Mouse (Mus musculus): ENCODE measurements around the gene Kirrel3. TPM values are rescaled to one million over a fixed set of nuclear protein-coding genes. Genes with fewer than 3 reads are reported as not detected.

The Kirrel3 gene
- total RNA-seq (2021) = under 1 TPM; 0.43 to 0.73 TPM
- long read RNA-seq, experiment 1, partial matches to known transcripts = 2 of 2 reads
- long read RNA-seq, experiment 1, other reads (novel, unspliced or antisense) = 0 of 2 reads
- long read RNA-seq, experiment 2, partial matches to known transcripts = 1 of 1 reads
- long read RNA-seq, experiment 2, other reads (novel, unspliced or antisense) = 0 of 1 reads

DNA sequence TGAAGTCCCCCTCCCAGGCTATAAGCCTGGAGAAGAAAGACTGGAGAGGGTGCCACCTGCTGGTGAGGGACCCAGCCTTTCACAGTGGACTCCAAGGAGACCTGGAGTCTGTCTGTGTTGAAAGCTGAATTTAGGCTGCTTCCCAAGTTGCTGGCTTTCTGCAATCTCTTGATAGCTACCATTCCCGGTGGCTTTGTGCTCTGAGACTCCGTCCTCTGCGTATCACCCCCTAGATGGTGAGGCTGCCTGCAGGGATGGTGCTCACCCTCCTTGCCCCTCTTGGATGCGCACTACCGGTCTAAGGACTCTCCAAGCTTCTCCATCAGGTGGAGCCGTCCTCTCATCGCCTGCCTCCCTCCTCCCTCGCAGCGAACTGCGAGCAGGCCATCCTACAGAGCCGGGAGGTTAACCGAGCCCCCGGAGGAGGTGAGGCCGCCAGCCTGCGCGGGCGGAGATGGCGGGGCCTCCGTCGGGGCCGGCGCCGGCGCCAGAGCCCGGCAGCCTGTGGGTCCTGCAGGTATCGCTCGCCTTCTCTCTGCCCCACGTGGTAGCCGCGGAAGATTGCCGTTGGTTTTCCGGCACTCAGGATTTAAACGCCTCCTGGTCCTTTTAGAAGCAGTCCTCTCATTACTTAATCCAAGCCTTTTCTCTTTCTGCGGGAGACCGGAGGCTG, at the start of gene Kirrel3:
TSS of gene Kirrel3 (plus strand) at position 136 of the 673 bp plus-strand sequence.
- peak; percentile 27 for DNase-seq (ENCODE audit: low spot score)

DNA sequence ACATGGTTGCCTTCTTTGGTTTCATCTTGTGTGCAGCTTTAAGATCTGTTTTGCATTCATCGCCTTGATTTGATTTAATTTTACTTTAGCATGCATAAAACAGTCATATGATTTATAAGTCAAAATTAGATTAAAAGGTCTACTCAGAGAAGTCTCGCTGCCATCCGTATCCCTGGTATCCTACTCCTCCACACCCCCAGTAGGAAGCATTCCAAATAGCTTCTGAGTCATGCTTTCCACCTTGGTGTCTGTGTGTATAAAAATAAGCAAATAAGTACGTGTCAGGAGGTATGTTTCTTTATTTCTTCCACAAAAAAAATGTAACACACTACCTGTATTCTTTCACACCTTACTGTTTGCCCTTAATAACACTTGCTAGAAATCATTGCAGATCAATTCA, 45.0 kb upstream of the Kirrel3 start:
- no peak for DNase-seq (ENCODE audit: low spot score)

DNA sequence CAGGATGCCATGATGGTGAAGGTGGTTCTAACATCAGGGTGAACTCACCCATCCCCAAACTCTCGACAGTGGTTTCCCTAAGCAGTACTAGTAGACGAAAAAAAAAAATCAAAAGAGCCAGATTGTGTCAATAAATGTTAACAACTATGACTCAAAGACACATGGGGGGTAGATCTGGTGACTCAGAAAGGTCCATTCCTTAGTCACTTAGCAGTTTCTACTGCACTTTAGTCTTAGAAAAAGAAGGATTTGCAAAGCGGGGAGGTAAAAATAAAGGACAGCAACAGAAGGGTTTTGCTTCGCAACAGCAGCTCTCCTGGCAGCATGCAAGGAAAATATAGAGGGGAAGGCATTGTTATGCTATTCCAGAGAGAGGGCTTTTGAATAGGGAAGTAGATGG, 41.7 kb upstream of the Kirrel3 start:
- DNase-seq (ENCODE audit: low spot score) = no peak

DNA sequence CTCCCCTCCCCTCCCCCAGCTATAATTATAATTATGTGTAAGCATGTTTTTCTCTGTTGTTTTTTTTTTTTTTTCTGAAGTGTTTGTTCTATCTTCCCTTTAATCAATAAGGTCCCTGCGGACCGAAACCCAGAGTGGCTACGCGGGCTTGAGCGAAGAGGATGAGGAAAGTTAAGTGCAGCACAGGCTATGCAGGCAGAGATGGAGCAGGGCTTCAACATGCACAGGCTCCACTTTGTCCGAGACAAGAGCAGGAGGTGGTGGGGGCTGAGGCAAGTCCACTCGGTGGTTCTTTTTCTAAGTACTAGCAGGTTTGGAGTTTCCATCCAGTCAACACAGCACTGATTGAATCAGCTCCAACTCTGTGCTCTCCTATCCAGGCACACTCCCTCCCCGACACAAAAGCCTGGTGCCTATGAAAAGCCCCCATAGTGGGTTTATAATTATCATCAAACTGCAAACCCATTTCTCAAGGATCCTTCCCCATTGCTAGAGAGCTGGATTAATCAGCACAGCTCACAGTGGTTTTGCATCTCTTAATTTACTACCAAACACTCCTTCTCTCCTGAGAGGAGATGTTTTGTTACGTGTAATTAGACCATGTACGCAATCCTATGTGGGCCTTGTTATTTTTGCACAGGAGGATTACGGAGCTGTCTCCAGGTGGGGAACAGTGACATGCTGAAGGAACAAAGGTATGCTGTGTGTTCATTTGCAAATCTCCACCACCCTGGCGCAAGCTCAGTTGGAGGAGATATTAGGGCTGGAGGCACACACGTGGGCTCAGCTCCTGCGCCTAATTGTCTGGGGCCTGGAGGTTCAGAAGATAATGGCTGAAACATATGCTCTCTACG, 39.0 kb upstream of the Kirrel3 start:
- DNase-seq (ENCODE audit: low spot score) = no peak

DNA sequence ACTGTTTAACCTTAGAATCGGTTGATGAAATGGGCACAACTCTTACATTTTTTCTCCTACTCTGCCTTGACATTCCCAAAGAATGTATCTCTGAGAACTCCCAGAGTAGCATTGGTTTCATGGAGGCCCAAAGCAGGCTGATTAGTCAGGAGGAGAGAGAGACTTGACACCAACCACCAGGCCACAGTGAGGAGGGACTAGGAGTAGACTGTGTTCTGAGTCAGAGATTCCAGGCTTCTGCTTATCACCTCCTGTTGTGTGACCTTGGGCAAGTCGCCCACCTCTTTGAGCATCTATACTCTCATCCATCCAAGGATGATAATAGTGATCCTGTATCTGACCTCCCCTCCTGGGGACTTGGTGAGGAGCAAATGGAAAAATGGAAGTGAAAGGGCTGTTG, 38.0 kb upstream of the Kirrel3 start:
- DNase-seq (ENCODE audit: low spot score) = no peak

DNA sequence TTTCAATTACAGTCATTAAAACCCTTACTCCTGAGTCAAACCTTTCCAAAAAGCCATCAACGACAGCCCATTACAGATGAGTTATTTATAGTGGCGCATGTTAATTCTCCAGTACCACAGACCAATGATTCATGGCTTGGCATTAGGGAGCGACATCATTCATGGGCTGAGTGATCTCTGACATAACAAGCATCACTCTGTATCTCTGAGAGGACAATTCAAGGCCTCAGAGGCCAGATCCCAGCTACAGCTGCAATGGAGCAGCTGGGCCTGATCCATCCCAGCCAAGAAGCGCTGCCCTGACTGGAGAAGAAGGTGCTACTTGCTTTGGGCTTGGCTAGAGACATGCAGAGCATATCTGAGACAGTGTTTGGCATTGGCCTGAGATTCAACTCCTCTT, 37.2 kb upstream of the Kirrel3 start:
- DNase-seq (ENCODE audit: low spot score) = no peak

DNA sequence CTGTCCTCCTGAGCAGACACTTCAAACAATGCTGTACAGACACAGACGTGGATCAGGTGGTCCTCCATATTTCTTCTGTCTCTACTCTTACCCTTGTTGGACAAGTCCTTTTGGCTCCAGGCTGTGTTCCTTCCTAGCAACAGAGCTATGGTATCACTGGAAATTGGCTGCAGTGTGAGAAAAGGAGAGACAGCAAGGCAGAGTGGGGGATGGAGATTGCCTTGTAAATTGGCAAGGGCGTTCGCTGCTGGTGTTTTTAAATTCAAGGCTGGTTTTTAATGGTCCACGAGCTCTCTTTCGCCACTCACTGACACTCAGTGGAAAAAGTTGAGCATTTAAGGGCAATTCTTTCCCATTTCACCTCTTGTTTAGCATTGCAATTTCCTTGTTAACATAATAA, 27.5 kb upstream of the Kirrel3 start:
- DNase-seq (ENCODE audit: low spot score) = no peak

DNA sequence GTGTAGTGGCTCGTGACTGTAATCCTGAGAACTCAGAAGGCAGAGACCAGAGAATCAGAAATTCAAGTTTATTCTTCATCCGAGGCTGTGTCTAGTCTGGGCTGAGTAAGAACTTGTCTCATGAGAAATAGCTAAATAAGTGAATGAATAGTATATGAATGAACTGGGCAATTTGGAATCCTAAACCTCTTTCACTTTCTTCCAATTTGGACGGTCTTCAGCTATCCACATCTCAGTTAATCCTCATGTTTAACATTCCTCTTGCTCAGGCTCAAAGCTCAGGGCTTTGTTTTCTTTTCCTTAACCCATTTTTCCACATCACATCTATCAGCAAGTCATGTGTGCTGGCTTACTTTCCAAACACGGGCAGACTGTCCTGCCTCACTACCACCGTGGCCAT, 25.7 kb upstream of the Kirrel3 start:
- DNase-seq (ENCODE audit: low spot score) = no peak

DNA sequence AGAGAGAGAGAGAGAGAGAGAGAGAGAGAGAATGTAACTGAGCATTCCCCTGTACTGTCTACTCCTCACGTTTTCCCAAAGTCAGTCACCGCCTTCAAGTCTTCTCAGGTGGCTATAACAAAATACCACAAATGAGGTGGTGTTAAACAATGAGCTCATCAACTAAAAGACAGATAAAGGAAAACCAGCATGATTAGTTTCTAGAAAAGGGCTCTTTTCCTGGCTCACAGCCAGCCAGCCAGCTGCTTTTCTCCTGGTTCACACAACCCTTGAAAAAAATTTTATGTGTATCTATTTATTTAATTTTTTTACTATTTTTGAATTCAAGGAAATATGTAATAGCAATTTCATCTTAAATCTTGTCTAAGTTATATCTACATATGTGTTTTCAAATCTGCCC, 22.0 kb upstream of the Kirrel3 start:
- DNase-seq (ENCODE audit: low spot score) = no peak

DNA sequence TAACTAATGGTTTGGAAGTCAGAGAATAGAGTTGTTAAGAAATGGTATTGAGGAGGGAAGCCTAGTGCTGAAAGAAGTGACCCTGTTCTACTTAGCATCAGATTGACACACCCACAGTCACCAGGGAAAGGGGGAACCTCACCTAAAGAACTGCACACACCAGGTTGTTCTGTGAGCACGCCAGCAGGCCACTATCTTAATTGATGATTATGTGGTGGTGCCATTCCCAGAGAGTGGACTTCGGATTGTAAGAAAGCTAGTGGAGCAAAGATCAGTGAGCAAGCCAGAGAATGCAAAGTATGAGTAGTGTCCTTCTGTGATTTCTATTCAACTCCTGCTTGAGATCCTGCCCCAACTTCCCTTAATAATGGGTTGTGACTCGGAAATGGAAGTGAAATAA, 19.6 kb upstream of the Kirrel3 start:
- no peak for DNase-seq (ENCODE audit: low spot score)

DNA sequence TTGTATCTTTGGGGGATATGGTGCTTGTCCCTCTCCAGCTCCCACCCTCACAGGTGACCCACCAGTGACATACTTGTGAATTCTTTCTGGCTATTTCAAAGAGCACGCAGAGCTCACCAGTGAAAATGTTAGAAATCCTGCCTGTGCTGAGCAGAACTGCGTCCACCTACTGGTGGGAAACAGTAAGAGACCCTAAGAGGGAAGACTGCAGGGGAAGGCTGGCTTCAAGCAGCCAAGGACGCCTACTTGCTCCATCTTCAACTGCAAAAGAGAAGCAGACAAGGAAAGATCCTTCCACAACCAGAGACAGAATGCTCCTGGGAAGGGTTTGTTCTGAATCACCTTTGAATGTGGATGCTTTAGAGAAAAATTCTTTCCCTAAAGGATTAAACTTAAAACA, 16.5 kb upstream of the Kirrel3 start:
- no peak for DNase-seq (ENCODE audit: low spot score)

DNA sequence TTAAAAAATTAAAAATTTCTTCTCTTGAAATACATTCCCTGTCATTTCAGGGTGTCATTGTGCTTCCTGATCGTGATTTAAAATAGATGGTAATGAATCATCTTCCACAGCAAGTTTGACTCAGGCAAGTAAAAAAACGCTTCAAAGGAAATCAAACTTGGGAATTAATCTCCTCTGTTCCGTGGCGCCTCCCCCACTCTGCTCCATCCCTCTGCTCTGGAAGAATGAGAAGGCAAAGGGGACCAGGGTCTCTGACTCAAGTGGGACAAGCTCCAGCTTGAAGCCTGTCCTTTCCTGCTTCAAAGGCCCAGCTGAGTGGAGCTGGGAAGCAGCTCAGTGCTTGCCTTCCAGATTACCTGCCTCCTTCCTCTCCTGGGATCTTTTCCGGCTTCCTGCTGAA, 9.5 kb upstream of the Kirrel3 start:
- no peak for DNase-seq (ENCODE audit: low spot score)

DNA sequence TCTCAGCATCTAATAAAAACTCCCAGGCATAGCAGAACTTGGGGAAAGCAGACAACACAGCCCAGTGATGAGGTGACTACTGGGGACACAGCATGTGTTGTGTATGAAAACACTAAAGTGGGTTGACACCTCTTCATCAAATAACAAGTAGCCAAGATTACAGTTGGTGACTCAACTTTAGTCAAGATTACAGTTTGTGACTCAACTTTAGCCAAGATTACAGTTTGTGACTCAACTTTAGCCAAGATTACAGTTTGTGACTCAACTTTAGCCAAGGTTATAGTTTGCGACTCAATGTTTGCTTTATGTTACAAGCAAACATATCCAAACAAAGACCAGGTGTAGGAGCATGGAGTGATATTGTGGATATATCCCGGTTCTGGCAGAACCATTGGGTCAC, 7.2 kb upstream of the Kirrel3 start:
- no peak for DNase-seq (ENCODE audit: low spot score)

DNA sequence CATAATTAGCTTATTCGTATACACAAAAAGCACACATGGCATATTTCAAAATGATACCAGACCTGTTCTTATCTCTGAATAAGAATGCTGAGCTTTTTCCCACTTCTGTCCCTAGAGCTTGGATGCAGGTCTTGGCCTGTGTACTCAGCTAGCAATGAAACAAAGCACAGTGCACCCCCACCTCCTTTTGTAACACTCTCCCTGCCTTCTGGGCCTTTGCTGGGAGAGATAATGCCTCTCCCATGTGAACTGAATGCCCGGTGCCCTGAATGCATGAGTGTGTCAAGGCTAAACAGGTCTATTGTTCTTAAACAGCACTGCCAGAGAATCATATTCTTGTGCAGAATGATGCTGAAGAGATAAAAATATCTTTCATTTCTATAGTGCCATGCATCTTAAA, 2.5 kb upstream of the Kirrel3 start:
- no peak for DNase-seq (ENCODE audit: low spot score)

DNA sequence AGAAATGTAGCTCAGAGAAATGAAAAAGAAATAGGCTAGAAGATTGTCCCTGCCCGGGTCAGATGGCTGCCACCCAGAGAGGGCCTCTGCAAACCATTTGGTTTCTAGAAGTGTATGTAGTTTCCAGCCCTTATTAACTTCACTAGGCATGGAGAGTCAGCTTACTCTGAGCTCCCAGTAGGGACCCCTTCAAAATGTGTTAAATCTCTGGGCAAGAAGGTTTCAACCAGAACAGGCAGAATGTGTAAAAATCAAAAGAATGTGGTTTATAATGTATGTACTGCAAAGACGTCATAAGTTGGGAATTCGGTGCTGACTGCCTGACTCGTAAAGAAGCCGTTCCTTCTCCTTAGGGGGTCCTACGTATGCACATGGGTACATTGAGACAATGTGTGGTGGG, 1.0 kb upstream of the Kirrel3 start:
- no peak for DNase-seq (ENCODE audit: low spot score)

DNA sequence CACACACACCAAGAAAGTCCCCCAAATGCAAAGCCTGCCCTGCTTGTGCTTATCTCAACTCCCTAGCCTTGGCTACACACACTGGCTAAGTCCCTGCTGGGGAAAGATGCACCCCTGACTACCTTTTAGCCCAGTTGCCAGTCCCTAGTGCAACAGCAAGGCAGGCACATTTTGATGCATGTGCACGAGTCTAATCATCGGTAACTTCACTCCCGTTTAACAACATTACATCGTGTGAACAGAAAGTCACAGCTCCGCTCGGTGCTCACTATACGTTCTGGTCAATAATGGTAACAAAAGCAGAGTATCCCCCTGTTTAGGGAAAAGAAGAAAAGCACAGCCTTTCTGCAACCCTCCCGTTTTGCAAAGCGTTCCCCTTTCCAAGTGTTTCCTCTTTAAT, 2.6 kb downstream of the Kirrel3 start:
- no peak for DNase-seq (ENCODE audit: low spot score)

DNA sequence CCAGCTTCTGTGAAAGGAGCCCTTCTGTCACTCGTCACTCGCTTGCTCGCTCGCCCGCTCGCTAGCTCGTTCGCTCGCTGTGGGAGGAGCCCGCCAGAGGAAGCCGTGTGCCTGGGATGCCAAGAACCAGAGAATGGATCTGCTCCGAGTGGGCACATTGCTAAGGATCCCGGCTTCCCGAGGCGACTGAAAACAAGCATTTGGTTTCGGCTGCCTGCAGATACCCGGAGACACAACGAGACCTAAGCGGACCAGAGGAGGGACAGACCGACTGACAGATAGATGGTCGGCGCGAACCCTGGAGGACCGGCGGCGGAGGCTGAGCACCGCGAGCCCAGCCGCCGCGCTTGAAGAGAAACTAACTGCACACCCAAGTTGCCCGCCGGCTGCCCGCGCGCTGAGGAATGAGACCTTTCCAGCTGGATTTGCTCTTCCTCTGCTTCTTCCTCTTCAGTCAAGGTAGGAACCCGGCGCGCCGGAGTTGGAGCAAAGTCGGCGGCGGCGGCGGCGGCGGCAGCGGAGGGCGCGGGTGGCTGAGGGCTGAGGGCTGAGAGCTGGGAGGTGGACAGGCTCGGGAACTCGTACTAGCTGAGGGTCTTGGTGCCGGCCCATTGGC, 3.1 kb downstream of the Kirrel3 start:
- peak; percentile 10 for DNase-seq (ENCODE audit: low spot score)

DNA sequence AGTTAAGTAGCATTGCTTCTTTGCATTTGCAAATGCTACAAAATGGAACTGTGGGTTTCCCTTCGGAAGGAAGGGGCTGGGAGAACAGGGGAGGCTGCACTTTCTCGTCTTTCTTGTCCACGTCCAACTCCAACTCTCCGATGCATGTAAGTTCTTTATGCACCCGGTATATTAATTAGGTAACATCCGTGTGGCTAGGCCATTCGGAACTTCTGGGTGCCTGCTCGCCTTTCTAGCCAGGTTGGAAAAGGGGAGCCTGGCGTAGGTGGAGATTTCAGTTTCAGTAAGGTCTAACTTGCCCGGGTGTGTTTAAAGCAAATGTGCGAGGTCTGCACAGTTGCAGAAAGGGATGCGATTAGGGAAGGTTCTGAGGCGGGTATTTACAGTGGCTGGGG, 3.6 kb downstream of the Kirrel3 start:
- no peak for DNase-seq (ENCODE audit: low spot score)

DNA sequence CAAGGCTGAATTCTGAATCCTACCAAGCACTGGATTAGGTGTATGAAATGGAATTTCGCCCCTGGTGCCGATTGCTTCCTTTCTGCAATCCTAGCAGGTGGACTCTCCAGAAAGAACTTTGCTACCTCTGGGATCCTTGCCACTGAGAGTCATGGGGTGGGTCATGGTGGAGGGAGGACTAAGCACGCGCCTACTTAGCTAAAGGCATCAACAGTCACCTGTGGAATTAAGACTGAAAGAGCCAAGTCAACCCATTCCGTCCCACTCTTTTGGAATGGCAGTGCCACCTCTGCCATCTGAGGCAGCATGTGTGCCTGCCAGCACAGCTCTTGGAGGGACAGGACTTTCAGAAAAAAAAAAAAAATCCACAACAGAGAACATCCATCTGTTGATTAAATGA, 4.1 kb downstream of the Kirrel3 start:
- no peak for DNase-seq (ENCODE audit: low spot score)

DNA sequence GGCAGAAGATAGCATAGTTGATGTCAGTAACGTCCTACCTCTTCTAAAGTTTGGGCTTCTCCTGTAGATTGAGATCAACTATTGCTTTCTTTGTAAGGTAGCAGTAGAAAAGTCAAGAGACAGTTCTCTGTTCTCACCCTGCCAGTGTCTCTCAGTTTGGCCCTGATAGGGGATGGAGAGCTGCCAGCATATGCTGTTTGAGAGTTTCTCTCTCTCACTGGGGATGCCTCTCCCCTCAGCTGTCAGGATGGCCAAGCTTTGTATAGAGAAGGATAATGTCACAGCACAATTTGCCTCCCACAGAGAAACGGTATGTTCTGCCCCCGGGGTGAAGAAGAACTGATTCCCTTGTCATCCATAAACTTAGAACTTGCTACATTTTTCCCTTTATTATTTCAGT, 6.4 kb downstream of the Kirrel3 start:
- no peak for DNase-seq (ENCODE audit: low spot score)

DNA sequence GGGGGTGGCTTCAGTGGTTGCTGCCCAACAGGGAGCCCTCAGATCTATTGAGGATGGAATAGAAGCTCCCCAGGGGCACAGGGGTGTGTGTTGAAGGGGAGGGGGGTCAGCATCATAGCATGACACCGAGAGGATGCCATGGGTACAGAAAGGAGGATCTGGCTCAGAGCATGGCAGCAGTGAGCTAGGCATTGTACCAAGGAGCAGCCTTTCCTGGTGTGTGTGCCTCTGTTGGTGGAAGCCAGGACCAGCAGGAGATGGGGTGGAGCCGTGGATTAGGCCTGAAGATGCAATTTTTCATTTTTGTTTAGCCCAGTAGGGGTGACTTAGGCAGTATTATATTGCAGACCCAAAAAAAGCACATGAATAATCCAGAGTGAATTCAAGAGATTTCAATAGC, 7.9 kb downstream of the Kirrel3 start:
- DNase-seq (ENCODE audit: low spot score) = no peak

DNA sequence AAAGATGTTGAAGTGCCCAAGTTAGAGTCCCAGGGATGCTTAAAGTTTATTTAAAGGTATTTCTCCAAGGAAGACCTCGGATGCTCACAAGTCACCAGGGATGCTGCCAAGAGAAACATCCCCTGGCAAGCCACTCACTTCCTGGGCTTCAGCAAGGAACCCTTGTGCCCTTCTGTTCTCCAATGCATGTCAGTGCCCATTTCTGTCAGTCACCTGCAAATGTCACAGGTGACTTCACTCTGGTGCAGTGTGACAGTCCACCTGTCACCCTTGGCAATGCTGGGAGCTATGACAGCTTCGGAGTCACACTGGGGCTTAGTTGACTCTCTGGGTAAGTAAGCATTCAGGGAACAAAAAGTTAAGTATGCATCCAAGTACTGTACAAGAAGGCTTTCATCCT, 12.4 kb downstream of the Kirrel3 start:
- no peak for DNase-seq (ENCODE audit: low spot score)

Data from gastrocnemius, adult 18-20 months (tissue).